Mouse (Mus musculus) kidney, adult 2 months (tissue): ENCODE measurements at regions not wholly inside any gene's neighbourhood (a gene's known extent, or its start where the extent isn't known, plus 50 kb on each side); places are given as distances from the start of the nearest gene placed in this dataset.

Source experiments
- CTCF ChIP-seq: fragments of 200-500 bp; conservative IDR thresholded peaks from 2 replicates; pipeline ENCODE4 v1.5.1; 2011; ENCODE audit warnings: low read depth, mild to moderate bottlenecking, control low read depth, low read length, moderate library complexity, mixed read lengths; ENCODE audit not compliant: insufficient read depth, insufficient read length
- POLR2A ChIP-seq: fragments of 200-500 bp; IDR thresholded peaks from one replicate; pipeline ENCODE4 v1.6.1; 2011; ENCODE audit warnings: low read depth, low read length, control low read depth

- TF ChIP-seq CTCF (no peak), POLR2A (no peak)
Observed at GRCm38 (mm10) chr8:115885121-115885743, 177.6 kb upstream of the Maf start.
